Mouse (Mus musculus): Measurements from ENCODE around the gene Vmn1r132. TPM values are rescaled to one million over a fixed set of nuclear protein-coding genes. Genes with fewer than 3 reads are reported as not detected.
"Not testable (repeated sequence)": the region's sequence is repeated elsewhere in the genome, so short reads cannot be mapped to it uniquely, and the experiment has no call there.

Gene Vmn1r132
- not detected for total RNA-seq (2018; cell fraction: chromatin; rRNA removed)
- not detected for total RNA-seq (2018; cell fraction: cytosol; rRNA removed)
- not detected for total RNA-seq (2018; cell fraction: nucleus; rRNA removed)
- polyA plus RNA-seq (2018): not detected in 3 replicates

- not testable (repeated sequence) for H3K27ac ChIP-seq; H3K79me2 ChIP-seq (ENCODE audit: inconsistent target); H3K4me3 ChIP-seq (ENCODE audit: inconsistent target); H3K36me3 ChIP-seq (ENCODE audit: inconsistent target)
- no CpG with 5 or more reads among the region's 3 CpGs for WGBS (ENCODE audit: missing documents)
Observed at GRCm38 (mm10) chr7:21613792-21614191, at the start of gene Vmn1r132. Vmn1r132 (plus strand) TSS chr7:21614092.

Other genes with a start within 250 kb of the Vmn1r132 start
- not detected in 3 replicates for gene Gm6882, start 181.3 kb upstream of the Vmn1r132 start, polyA plus RNA-seq (2018)
- gene Vmn1r130, start 102.3 kb upstream of the Vmn1r132 start, polyA plus RNA-seq (2018): not detected in 3 replicates
- not detected in 3 replicates for gene Vmn1r131, start 68.0 kb upstream of the Vmn1r132 start, polyA plus RNA-seq (2018)
- not detected in 3 replicates for gene Gm4175, start 147.4 kb downstream of the Vmn1r132 start, polyA plus RNA-seq (2018)
- gene Gm4177, start 182.6 kb downstream of the Vmn1r132 start, polyA plus RNA-seq (2018): not detected in 3 replicates
- gene Vmn1r135, start 218.3 kb downstream of the Vmn1r132 start, polyA plus RNA-seq (2018): not detected in 3 replicates
- gene Gm5725, start 230.2 kb downstream of the Vmn1r132 start, polyA plus RNA-seq (2018): not detected in 3 replicates